Mouse (Mus musculus): Measurements from ENCODE around the gene Dop1b. TPM values are rescaled to one million over a fixed set of nuclear protein-coding genes. Genes with fewer than 3 reads are reported as not detected.
"Not testable (repeated sequence)": the region's sequence is repeated elsewhere in the genome, so short reads cannot be mapped to it uniquely, and the experiment has no call there.

Gene Dop1b
- polyA plus RNA-seq, 1 experiment: not detected

DNA sequence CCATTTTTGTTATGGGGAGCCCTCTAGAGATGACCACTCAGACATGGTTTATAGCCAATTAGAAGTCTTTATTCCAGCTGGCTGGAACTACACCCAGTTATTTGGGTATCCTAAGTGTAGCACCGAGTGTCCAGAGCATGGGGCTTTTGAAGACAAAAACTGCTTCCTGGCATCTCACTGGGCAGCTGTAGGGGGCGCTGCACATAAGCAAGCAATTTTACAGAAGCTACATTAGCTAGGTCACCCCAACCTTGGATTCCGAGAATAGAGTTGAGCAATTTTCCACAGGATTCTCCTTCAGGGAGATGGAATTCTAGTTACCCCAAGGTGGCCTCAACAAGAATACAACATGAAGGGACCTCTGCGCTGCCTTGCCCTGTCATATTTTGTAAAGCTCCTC lies 113.1 kb downstream of the Dop1b start:
- 87% methylated on average over 4 of the region's 4 CpGs for WGBS
- Histone ChIP-seq H3K4me1 (ENCODE audit: control insufficient read depth, insufficient read depth, low read length) (no peaks in the 10 kb centered on the region), H3K27ac (ENCODE audit: insufficient read depth, low read depth, low read length) (no peak overlapping the region), H3K4me3 (ENCODE audit: insufficient read depth, low read depth, low read length) (no peak overlapping the region)
- no peak for TF ChIP-seq CTCF (IDR thresholded peaks at IDR 0.05; ENCODE audit: insufficient read depth, low read depth, low read length)
- no peak for TF ChIP-seq POLR2A (IDR thresholded peaks at IDR 0.05; ENCODE audit: insufficient read depth, low read depth, low read length)

DNA sequence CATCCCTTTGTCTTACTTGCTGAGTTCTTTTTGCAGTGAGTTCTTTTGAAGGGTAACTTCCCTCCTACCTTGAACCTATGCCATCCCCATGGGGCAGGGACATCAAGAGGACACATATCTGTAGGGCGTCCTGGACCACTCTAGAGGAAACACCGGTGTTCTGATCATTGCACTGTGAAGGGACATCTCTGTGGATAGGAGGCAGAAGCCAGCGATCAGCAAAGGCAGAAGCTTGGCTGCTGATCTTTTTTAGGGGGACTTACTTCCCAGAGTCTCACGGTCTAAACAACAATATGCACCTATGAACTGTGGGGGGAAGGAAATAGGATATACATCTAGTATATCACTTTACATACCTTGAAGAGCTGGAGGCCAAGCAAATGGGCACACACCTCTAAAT lies 113.8 kb downstream of the Dop1b start:
- TF ChIP-seq POLR2A (IDR thresholded peaks at IDR 0.05; ENCODE audit: insufficient read depth, low read depth, low read length) (no peak), CTCF (IDR thresholded peaks at IDR 0.05; ENCODE audit: insufficient read depth, low read depth, low read length) (no peak)
- 94% methylated on average over 4 of the region's 4 CpGs for WGBS
- Histone ChIP-seq H3K4me3 (ENCODE audit: insufficient read depth, low read depth, low read length) (no peak overlapping the region), H3K27ac (ENCODE audit: insufficient read depth, low read depth, low read length) (no peak overlapping the region), H3K4me1 (ENCODE audit: control insufficient read depth, insufficient read depth, low read length) (no peaks in the 10 kb centered on the region)

DNA sequence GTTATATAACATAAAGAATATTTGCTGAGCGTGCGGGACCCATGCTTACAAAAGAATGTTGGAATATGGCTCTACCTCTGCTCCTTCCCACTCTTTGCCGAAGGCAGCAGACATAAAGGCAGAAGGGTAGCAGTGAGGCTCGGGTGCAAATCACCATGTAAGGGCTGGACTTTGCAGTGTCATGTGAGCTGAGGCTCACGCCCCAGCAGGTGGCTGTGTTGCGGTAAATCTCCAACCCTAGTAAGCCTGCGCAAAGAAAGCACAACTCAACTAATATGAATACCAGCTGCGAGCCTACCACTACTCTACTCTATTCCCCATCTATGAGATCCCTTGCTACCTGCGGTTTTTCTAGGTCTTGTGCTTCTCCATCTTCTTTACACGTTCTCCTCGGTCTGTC lies 114.3 kb downstream of the Dop1b start:
- no peak for TF ChIP-seq CTCF (IDR thresholded peaks at IDR 0.05; ENCODE audit: insufficient read depth, low read depth, low read length)
- TF ChIP-seq POLR2A (IDR thresholded peaks at IDR 0.05; ENCODE audit: insufficient read depth, low read depth, low read length): no peak
- 63% methylated on average over 11 of the region's 11 CpGs for WGBS
- H3K4me1 ChIP-seq (ENCODE audit: control insufficient read depth, insufficient read depth, low read length): no peaks in the 10 kb centered on the region
- H3K27ac ChIP-seq (ENCODE audit: insufficient read depth, low read depth, low read length): no peak overlapping the region
- no peak overlapping the region for H3K4me3 ChIP-seq (ENCODE audit: insufficient read depth, low read depth, low read length)

DNA sequence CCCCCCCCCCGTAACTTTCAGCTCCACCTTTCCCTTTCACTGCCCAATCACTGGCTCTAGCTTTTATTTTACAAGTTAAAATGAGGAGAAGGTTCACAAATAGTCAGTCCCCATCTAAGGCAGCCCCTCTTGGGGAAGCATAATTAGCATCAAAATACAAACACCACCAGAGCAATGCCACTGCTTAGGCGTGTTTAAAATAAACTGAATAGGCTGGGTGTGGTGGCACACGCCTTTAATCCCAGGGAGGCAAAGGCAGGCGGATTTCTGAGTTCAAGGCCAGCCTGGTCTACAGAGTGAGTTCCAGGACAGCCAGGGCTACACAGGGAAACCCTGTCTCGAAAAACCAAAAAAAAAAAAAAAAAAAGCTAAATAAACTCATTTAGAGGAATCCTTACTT lies 114.8 kb downstream of the Dop1b start:
- H3K27ac ChIP-seq (ENCODE audit: insufficient read depth, low read depth, low read length); H3K4me1 ChIP-seq (ENCODE audit: control insufficient read depth, insufficient read depth, low read length); H3K4me3 ChIP-seq (ENCODE audit: insufficient read depth, low read depth, low read length): not testable (repeated sequence)
- WGBS: 36% methylated on average over 5 of the region's 5 CpGs

DNA sequence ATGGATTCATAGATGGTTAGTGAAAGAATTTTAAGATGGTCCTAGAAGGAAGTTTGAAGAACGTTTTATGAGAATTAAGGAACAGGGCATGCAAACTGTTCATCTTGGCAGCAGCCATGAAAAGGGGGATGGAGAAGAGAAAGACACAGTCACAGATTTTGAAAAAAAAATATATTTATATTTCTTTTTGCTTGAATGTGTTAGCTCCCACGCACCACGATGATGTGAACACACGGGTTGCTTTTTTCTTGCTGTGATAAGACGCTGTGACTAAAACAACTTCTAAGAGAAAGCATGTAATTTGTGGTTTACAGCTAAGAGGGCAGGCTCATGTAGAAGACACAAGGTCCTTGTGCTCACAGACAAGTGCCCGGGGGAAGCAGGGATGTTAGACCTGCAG lies 115.2 kb downstream of the Dop1b start:
- H3K4me1 ChIP-seq (ENCODE audit: control insufficient read depth, insufficient read depth, low read length): no peaks in the 10 kb centered on the region
- no peak for TF ChIP-seq CTCF (IDR thresholded peaks at IDR 0.05; ENCODE audit: insufficient read depth, low read depth, low read length)
- no peak for TF ChIP-seq POLR2A (IDR thresholded peaks at IDR 0.05; ENCODE audit: insufficient read depth, low read depth, low read length)
- H3K27ac ChIP-seq (ENCODE audit: insufficient read depth, low read depth, low read length): no peak overlapping the region
- no peak overlapping the region for H3K4me3 ChIP-seq (ENCODE audit: insufficient read depth, low read depth, low read length)
- 60% methylated on average over 6 of the region's 6 CpGs for WGBS

DNA sequence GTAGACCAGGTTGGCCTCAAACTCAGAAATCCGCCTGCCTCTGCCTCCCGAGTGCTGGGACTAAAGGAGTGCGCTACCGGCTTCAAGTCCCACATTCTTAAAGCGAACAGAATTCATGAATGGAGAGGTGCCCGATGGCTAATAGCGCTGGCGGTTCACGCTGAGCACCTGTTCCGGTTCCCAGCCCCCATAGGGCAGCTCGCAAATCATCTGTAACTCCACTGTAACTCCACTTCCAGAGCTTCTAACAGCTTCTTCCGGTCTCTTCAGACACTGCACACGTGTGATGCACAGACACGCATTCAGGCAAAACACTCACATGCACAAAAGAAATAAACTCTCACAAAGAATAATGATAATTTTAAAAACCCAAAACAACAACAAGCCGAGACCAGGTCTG lies 117.8 kb downstream of the Dop1b start:
- Histone ChIP-seq H3K27ac (ENCODE audit: insufficient read depth, low read depth, low read length) (no peak overlapping the region), H3K4me3 (ENCODE audit: insufficient read depth, low read depth, low read length) (no peak overlapping the region), H3K4me1 (ENCODE audit: control insufficient read depth, insufficient read depth, low read length) (no peaks in the 10 kb centered on the region)
- WGBS: 96% methylated on average over 15 of the region's 15 CpGs
- no peak for TF ChIP-seq POLR2A (IDR thresholded peaks at IDR 0.05; ENCODE audit: insufficient read depth, low read depth, low read length)
- no peak for TF ChIP-seq CTCF (IDR thresholded peaks at IDR 0.05; ENCODE audit: insufficient read depth, low read depth, low read length)

DNA sequence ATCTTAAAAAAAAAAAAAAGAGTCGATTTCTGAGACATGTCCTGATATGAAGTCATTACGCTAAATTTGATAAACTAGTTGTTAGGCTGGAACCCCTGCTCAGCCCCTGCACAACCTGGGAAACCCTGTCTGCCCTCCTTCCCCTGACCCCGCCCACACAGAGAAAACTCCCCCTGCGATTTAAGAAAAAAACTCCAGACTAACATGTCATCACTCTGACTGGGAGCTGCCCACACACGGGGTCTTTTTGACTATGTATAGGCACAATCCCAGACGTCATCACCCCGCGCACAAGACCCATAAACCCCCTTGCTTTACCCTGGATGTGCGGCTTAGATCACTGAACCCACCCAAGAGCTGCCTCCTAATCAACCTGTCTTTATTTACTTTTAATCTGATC lies 118.4 kb downstream of the Dop1b start:
- TF ChIP-seq CTCF (IDR thresholded peaks at IDR 0.05; ENCODE audit: insufficient read depth, low read depth, low read length) (no peak), POLR2A (IDR thresholded peaks at IDR 0.05; ENCODE audit: insufficient read depth, low read depth, low read length) (no peak)
- 92% methylated on average over 9 of the region's 9 CpGs for WGBS
- Histone ChIP-seq H3K4me3 (ENCODE audit: insufficient read depth, low read depth, low read length) (no peak overlapping the region), H3K27ac (ENCODE audit: insufficient read depth, low read depth, low read length) (no peak overlapping the region), H3K4me1 (ENCODE audit: control insufficient read depth, insufficient read depth, low read length) (no peaks in the 10 kb centered on the region)

DNA sequence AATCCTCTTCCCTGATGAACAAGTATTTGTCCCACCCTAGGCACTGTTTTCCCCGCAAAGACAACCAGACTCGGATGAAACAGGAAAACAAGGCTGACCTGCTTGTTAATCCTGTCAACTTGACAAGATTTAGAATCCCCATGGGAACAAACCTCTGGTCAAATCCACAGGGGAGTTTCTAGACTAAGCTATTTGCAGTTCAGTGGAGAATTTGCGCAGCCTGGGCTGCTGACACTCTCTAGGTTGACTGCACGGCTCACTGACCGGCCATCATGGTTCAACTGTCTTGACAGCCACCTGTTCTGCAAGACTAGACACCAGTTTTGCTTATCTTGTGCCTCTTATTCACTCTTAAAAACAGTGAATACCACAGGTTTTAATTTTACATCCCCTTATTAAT lies 119.2 kb downstream of the Dop1b start:
- WGBS: 95% methylated on average over 5 of the region's 5 CpGs
- Histone ChIP-seq H3K4me1 (ENCODE audit: control insufficient read depth, insufficient read depth, low read length) (no peaks in the 10 kb centered on the region), H3K4me3 (ENCODE audit: insufficient read depth, low read depth, low read length) (no peak overlapping the region), H3K27ac (ENCODE audit: insufficient read depth, low read depth, low read length) (no peak overlapping the region)
- no peak for TF ChIP-seq CTCF (IDR thresholded peaks at IDR 0.05; ENCODE audit: insufficient read depth, low read depth, low read length)
- no peak for TF ChIP-seq POLR2A (IDR thresholded peaks at IDR 0.05; ENCODE audit: insufficient read depth, low read depth, low read length)

DNA sequence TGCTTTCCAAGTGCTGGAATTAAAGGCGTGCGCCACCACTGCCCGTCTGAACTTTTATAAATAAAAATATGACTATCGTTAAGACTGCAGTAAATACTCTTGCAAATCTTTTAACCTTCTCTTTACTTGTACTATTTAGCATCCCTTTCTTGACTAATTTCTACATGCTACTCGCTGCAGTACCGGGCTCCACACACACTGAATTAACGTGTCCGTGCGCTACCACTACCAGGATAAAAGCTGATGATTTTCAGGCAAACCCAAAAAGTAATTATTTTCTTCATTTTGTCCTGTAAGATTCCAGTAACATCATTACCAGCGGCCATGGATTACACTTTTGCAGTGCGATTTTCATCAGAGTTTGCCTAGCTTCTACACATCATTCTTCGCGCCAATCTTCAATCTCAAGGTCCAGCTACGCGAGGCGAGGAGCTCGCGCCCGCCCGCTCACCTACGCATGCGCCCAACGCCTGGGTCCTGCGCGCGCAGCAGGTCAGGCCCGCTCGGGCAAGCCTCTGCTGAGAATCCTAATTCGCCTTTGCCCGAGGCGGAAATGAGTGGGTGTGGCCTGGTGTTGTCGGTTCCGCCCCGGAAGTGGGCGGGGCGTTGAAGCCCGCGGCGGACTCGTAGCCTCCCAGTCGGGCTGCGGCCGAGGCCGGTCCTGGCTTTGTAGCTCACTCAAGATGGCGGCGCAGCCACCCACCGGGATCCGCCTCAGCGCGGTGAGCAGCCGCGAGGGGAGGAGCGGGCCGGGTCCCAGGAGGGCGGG lies 120.1 kb downstream of the Dop1b start, which contains the start of gene Morc3:
TSS of gene Morc3 (plus strand) at position 495 of the 769 bp plus-strand sequence.
- H3K4me3 ChIP-seq (ENCODE audit: insufficient read depth, low read depth, low read length): peak within 1 kb of the TSS; percentile 87
- peak within 1 kb of the TSS; percentile 81 for H3K27ac ChIP-seq (ENCODE audit: insufficient read depth, low read depth, low read length)
- 8% methylated on average over 55 of the region's 55 CpGs for WGBS
- H3K4me1 ChIP-seq (ENCODE audit: control insufficient read depth, insufficient read depth, low read length): no peaks in the 10 kb centered on the region
- no peak for TF ChIP-seq CTCF (IDR thresholded peaks at IDR 0.05; ENCODE audit: insufficient read depth, low read depth, low read length)
- TF ChIP-seq POLR2A (IDR thresholded peaks at IDR 0.05; ENCODE audit: insufficient read depth, low read depth, low read length): peak; percentile 88

Data from olfactory bulb, adult 2 months (tissue).